Mouse (Mus musculus) erythroblast, embryonic 14.5 days (primary cell): ENCODE measurements around the gene Lrrc75a. TPM values are rescaled to one million over a fixed set of nuclear protein-coding genes. Genes with fewer than 3 reads are reported as not detected.

Source experiments
- H3K27me3 ChIP-seq: 2 replicates; pipeline ENCODE4 v1.6.1; 2012; ENCODE audit warnings: inconsistent platforms; ENCODE audit not compliant: control insufficient read depth
- H3K36me3 ChIP-seq: 2 replicates; pipeline ENCODE4 v1.6.1; 2012; ENCODE audit warnings: mild to moderate bottlenecking, inconsistent platforms; ENCODE audit not compliant: control insufficient read depth
- H3K4me1 ChIP-seq: 2 replicates; pipeline ENCODE4 v1.6.1; 2012; ENCODE audit warnings: inconsistent platforms; ENCODE audit not compliant: control insufficient read depth
- H3K4me3 ChIP-seq: replicated peaks from 2 replicates; pipeline ENCODE3; 2012; ENCODE audit warnings: moderate library complexity, mild to moderate bottlenecking, inconsistent platforms
- H3K9me3 ChIP-seq: 2 replicates; pipeline ENCODE4 v1.6.1; 2012; ENCODE audit warnings: low read length, inconsistent platforms, mixed read lengths; ENCODE audit not compliant: control insufficient read depth
- GATA1 ChIP-seq: IDR thresholded peaks from 2 replicates; pipeline ENCODE4 v1.6.1; 2012; ENCODE audit warnings: low read length, inconsistent platforms, mixed read lengths
- TAL1 ChIP-seq: IDR thresholded peaks from 3 replicates; pipeline ENCODE4 v1.6.1; 2012; ENCODE audit warnings: low read length, inconsistent platforms, mixed read lengths
- polyA plus RNA-seq: library from polyadenylated mRNA; stranded (reverse); fragments of >175 nt; gene quantifications from 2 replicates; pipeline ENCODE4 v1.2.3, GENCODE M21; 2012

The Lrrc75a gene
- polyA plus RNA-seq, 1 experiment: 0.08 TPM

- H3K27me3 ChIP-seq: no peaks in the 10 kb centered on the region
- no peaks in the 10 kb centered on the region for H3K9me3 ChIP-seq
- H3K4me3 ChIP-seq: no peak overlapping the region
- peaks cover 10% of the 10 kb centered on the region for H3K4me1 ChIP-seq
- H3K36me3 ChIP-seq: peaks cover 23% of the 10 kb centered on the region
- no peak for TF ChIP-seq GATA1
- TF ChIP-seq TAL1: no peak
These were observed 35.7 kb downstream of the Lrrc75a start for GRCm38 (mm10) chr11:62612604-62613003.

GRCm38 (mm10) chr11:62610304-62610703 is 38.0 kb downstream of the Lrrc75a start:
- H3K36me3 ChIP-seq: peaks cover 46% of the 10 kb centered on the region
- peaks cover 24% of the 10 kb centered on the region for H3K4me1 ChIP-seq
- no peak for TF ChIP-seq TAL1
- no peak for TF ChIP-seq GATA1
- H3K27me3 ChIP-seq: no peaks in the 10 kb centered on the region
- H3K9me3 ChIP-seq: no peaks in the 10 kb centered on the region
- no peak overlapping the region for H3K4me3 ChIP-seq

GRCm38 (mm10) chr11:62608826-62609675 is 39.3 kb downstream of the Lrrc75a start:
- TF ChIP-seq TAL1: no peak
- TF ChIP-seq GATA1: no peak
- peaks cover 36% of the 10 kb centered on the region for H3K4me1 ChIP-seq
- H3K36me3 ChIP-seq: peaks cover 58% of the 10 kb centered on the region
- no peaks in the 10 kb centered on the region for H3K27me3 ChIP-seq
- H3K4me3 ChIP-seq: no peak overlapping the region
- no peaks in the 10 kb centered on the region for H3K9me3 ChIP-seq

GRCm38 (mm10) chr11:62607952-62608201 is 40.4 kb downstream of the Lrrc75a start:
- TF ChIP-seq GATA1 (no peak), TAL1 (no peak)
- Histone ChIP-seq H3K4me1 (peaks cover 40% of the 10 kb centered on the region), H3K27me3 (no peaks in the 10 kb centered on the region), H3K36me3 (peaks cover 70% of the 10 kb centered on the region), H3K4me3 (no peak overlapping the region), H3K9me3 (no peaks in the 10 kb centered on the region)

GRCm38 (mm10) chr11:62607170-62607951 is 41.0 kb downstream of the Lrrc75a start:
- TF ChIP-seq TAL1: no peak
- TF ChIP-seq GATA1: no peak
- no peak overlapping the region for H3K4me3 ChIP-seq
- no peaks in the 10 kb centered on the region for H3K9me3 ChIP-seq
- peaks cover 70% of the 10 kb centered on the region for H3K36me3 ChIP-seq
- no peaks in the 10 kb centered on the region for H3K27me3 ChIP-seq
- peaks cover 40% of the 10 kb centered on the region for H3K4me1 ChIP-seq

- Histone ChIP-seq H3K4me1 (peaks cover 47% of the 10 kb centered on the region), H3K27me3 (no peaks in the 10 kb centered on the region), H3K4me3 (no peak overlapping the region), H3K9me3 (no peaks in the 10 kb centered on the region), H3K36me3 (peaks cover 70% of the 10 kb centered on the region)
- TF ChIP-seq GATA1: no peak
- no peak for TF ChIP-seq TAL1
These were observed 41.8 kb downstream of the Lrrc75a start for GRCm38 (mm10) chr11:62606299-62607169.

GRCm38 (mm10) chr11:62605619-62606298 is 42.6 kb downstream of the Lrrc75a start:
- H3K4me1 ChIP-seq: peaks cover 51% of the 10 kb centered on the region
- TF ChIP-seq TAL1 (no peak), GATA1 (no peak)
- peaks cover 70% of the 10 kb centered on the region for H3K36me3 ChIP-seq

GRCm38 (mm10) chr11:62604886-62605618 is 43.3 kb downstream of the Lrrc75a start:
- peaks cover 51% of the 10 kb centered on the region for H3K4me1 ChIP-seq
- TF ChIP-seq TAL1: no peak
- no peak for TF ChIP-seq GATA1
- H3K27me3 ChIP-seq: no peaks in the 10 kb centered on the region
- peak overlapping the region; percentile 85 for H3K4me3 ChIP-seq
- H3K36me3 ChIP-seq: peaks cover 67% of the 10 kb centered on the region
- H3K9me3 ChIP-seq: no peaks in the 10 kb centered on the region

More at GRCm38 (mm10) chr11:62605619-62606298, 42.6 kb downstream of the Lrrc75a start:
- Histone ChIP-seq H3K27me3 (no peaks in the 10 kb centered on the region), H3K4me3 (peak overlapping the region; percentile 85), H3K9me3 (no peaks in the 10 kb centered on the region)
